Mouse (Mus musculus): ENCODE results near the gene Lrrc25. TPM values are rescaled to one million over a fixed set of nuclear protein-coding genes. Genes with fewer than 3 reads are reported as not detected.
A peak's percentile ranks its signal among the peaks of the same experiment; 100 is the strongest.

The Lrrc25 gene
- polyA plus RNA-seq, 1 experiment from 2014 or later, result 4.5 TPM

DNA sequence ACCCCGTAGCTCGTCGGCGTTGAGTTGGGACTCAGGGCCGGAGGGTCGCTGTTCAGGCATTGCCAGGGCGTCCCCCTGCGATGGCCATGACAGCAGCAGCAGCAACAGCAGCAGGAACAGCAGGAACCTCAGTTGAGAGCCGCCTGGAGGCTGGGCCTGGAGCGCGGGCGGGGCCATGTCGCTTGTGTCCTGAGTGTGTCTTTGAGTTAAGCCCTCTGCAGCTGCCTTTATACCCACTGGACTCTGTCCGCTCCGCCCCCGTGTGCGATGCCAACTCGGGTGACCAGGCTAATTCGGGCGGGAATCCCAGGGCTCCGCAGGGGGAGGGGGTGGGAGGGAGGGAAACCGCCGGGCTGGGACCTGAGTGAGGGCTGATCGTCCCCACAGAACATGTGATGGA is 15.5 kb downstream of the Lrrc25 start:
- Histone ChIP-seq H3K27ac (ENCODE audit: low read depth, low read length) (peak overlapping the region; percentile 89), H3K9me3 (ENCODE audit: control insufficient read depth, low read length) (no peaks in the 10 kb centered on the region), H3K4me1 (replicated peaks; ENCODE audit: control insufficient read depth, insufficient read depth, low read length) (peaks cover 37% of the 10 kb centered on the region), H3K27me3 (replicated peaks; ENCODE audit: control insufficient read depth, insufficient read depth, low read length) (peaks cover 9% of the 10 kb centered on the region; the same call in 1 of the 2 replicates), H3K9ac (ENCODE audit: low read depth, low read length) (peak overlapping the region; percentile 61), H3K36me3 (ENCODE audit: control insufficient read depth, insufficient read depth, low read length) (no peaks in the 10 kb centered on the region), H3K4me2 (peak overlapping the region; percentile 90), H3K4me3 (ENCODE audit: low read depth, low read length) (peak overlapping the region; percentile 59)
- 12% methylated on average over 24 of the region's 24 CpGs for WGBS
- peak; percentile 58 for DNase-seq (ENCODE audit: low spot score)
- ATAC-seq (replicated peaks; ENCODE audit: low FRiP score), result no peak

GRCm38 (mm10) chr8:70632346-70632892 is 16.5 kb downstream of the Lrrc25 start, which contains the start of gene Gdf15:
Gene Gdf15 (minus strand): TSS chr8:70632456.
- Histone ChIP-seq H3K27ac (ENCODE audit: low read depth, low read length) (peak within 1 kb of the TSS; percentile 89), H3K9me3 (ENCODE audit: control insufficient read depth, low read length) (no peaks in the 10 kb centered on the region), H3K4me1 (replicated peaks; ENCODE audit: control insufficient read depth, insufficient read depth, low read length) (peaks cover 43% of the 10 kb centered on the region), H3K9ac (ENCODE audit: low read depth, low read length) (peak within 1 kb of the TSS; percentile 61), H3K27me3 (replicated peaks; ENCODE audit: control insufficient read depth, insufficient read depth, low read length) (peaks cover 9% of the 10 kb centered on the region; the same call in 1 of the 2 replicates), H3K4me3 (ENCODE audit: low read depth, low read length) (peak within 1 kb of the TSS; percentile 59), H3K36me3 (ENCODE audit: control insufficient read depth, insufficient read depth, low read length) (no peaks in the 10 kb centered on the region), H3K4me2 (peak within 1 kb of the TSS; percentile 90)
- DNase-seq (ENCODE audit: low spot score) (no peak), ATAC-seq (replicated peaks; ENCODE audit: low FRiP score) (0 out of 2 replicates have a peak, but pooled peaks have one; percentile 4)
- 69% methylated on average over 6 of the region's 6 CpGs for WGBS

GRCm38 (mm10) chr8:70634066-70634465 is 18.1 kb downstream of the Lrrc25 start:
- Histone ChIP-seq H3K4me3 (ENCODE audit: low read depth, low read length) (no peak overlapping the region), H3K4me2 (no peak overlapping the region), H3K27me3 (replicated peaks; ENCODE audit: control insufficient read depth, insufficient read depth, low read length) (peaks cover 9% of the 10 kb centered on the region; the same call in 1 of the 2 replicates), H3K9me3 (ENCODE audit: control insufficient read depth, low read length) (no peaks in the 10 kb centered on the region), H3K27ac (ENCODE audit: low read depth, low read length) (no peak overlapping the region), H3K36me3 (ENCODE audit: control insufficient read depth, insufficient read depth, low read length) (no peaks in the 10 kb centered on the region), H3K4me1 (replicated peaks; ENCODE audit: control insufficient read depth, insufficient read depth, low read length) (peaks cover 48% of the 10 kb centered on the region), H3K9ac (ENCODE audit: low read depth, low read length) (no peak overlapping the region)
- 47% methylated on average over 6 of the region's 6 CpGs for WGBS
- DNase-seq (ENCODE audit: low spot score) (no peak), ATAC-seq (replicated peaks; ENCODE audit: low FRiP score) (no peak)

DNA sequence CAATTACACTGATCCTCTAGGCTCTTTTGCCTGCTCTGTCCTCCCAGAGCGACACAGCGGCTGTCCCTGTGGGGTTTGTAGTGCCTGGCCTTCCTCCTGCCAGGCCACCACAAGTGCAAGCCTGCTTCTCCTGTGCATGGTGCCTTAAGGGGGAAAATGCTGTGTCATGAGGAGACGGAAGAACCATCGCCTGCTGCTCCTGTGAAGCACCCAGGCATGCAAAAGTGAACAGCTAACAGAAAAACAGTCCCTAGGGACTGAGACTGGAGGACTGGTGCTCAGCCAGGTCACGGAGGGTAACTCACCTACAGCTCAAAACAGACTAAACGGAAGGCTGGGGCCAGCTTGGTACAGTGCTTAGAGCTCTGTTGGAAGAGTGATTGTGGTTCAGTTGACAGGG is 19.6 kb downstream of the Lrrc25 start:
- ATAC-seq (replicated peaks; ENCODE audit: low FRiP score), result no peak
- Histone ChIP-seq H3K4me2 (0 out of 2 replicates have a peak overlapping the region, but pooled peaks have one; percentile 12), H3K4me1 (replicated peaks; ENCODE audit: control insufficient read depth, insufficient read depth, low read length) (peaks cover 40% of the 10 kb centered on the region), H3K27ac (ENCODE audit: low read depth, low read length) (peak overlapping the region; percentile 60), H3K27me3 (replicated peaks; ENCODE audit: control insufficient read depth, insufficient read depth, low read length) (peaks cover 9% of the 10 kb centered on the region; the same call in 1 of the 2 replicates), H3K9ac (ENCODE audit: low read depth, low read length) (peak overlapping the region; percentile 54), H3K36me3 (ENCODE audit: control insufficient read depth, insufficient read depth, low read length) (no peaks in the 10 kb centered on the region), H3K9me3 (ENCODE audit: control insufficient read depth, low read length) (no peaks in the 10 kb centered on the region), H3K4me3 (ENCODE audit: low read depth, low read length) (no peak overlapping the region)
- DNase-seq (ENCODE audit: low spot score), result no peak
- WGBS, result 38% methylated on average over 6 of the region's 6 CpGs

DNA sequence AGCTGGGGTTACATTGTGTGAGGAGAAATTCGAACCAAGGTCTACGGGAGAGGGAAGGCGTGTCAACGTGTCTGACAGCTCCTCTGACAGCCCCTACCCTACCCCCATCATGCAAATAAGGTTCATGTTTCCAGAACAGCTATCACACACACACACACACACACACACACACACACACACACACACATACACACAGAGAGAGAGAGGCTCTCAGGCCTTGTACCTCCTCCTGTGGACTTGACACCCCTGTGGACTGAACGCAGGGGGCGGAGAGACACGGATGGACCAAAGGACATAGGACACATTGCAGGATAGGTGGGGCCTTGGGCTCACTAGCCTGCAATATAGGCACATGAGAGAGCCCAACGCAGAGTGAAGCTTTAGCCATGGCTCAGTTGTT is 20.9 kb downstream of the Lrrc25 start:
- H3K9me3 ChIP-seq (ENCODE audit: control insufficient read depth, low read length), result no peaks in the 10 kb centered on the region
- H3K36me3 ChIP-seq (ENCODE audit: control insufficient read depth, insufficient read depth, low read length), result no peaks in the 10 kb centered on the region
- DNase-seq (ENCODE audit: low spot score) (no peak), ATAC-seq (replicated peaks; ENCODE audit: low FRiP score) (0 out of 2 replicates have a peak, but pooled peaks have one; percentile 37)
- H3K4me3 ChIP-seq (ENCODE audit: low read depth, low read length), result no peak overlapping the region
- peak overlapping the region; percentile 1 for H3K27ac ChIP-seq (ENCODE audit: low read depth, low read length)
- H3K4me1 ChIP-seq (replicated peaks; ENCODE audit: control insufficient read depth, insufficient read depth, low read length), result peaks cover 30% of the 10 kb centered on the region
- peaks cover 4% of the 10 kb centered on the region; the same call in 1 of the 2 replicates for H3K27me3 ChIP-seq (replicated peaks; ENCODE audit: control insufficient read depth, insufficient read depth, low read length)
- no peak overlapping the region for H3K4me2 ChIP-seq
- H3K9ac ChIP-seq (ENCODE audit: low read depth, low read length), result no peak overlapping the region
- 61% methylated on average over 8 of the region's 8 CpGs for WGBS

GRCm38 (mm10) chr8:70638752-70639151 is 22.8 kb downstream of the Lrrc25 start:
- no peak overlapping the region for H3K9ac ChIP-seq (ENCODE audit: low read depth, low read length)
- H3K4me1 ChIP-seq (replicated peaks; ENCODE audit: control insufficient read depth, insufficient read depth, low read length), result peaks cover 27% of the 10 kb centered on the region
- H3K4me3 ChIP-seq (ENCODE audit: low read depth, low read length), result no peak overlapping the region
- no peak overlapping the region for H3K27ac ChIP-seq (ENCODE audit: low read depth, low read length)
- H3K27me3 ChIP-seq (replicated peaks; ENCODE audit: control insufficient read depth, insufficient read depth, low read length), result no peaks in the 10 kb centered on the region
- ATAC-seq (replicated peaks; ENCODE audit: low FRiP score), result no peak
- no peaks in the 10 kb centered on the region for H3K9me3 ChIP-seq (ENCODE audit: control insufficient read depth, low read length)
- 71% methylated on average over 9 of the region's 9 CpGs for WGBS
- no peak for DNase-seq (ENCODE audit: low spot score)
- no peak overlapping the region for H3K4me2 ChIP-seq
- H3K36me3 ChIP-seq (ENCODE audit: control insufficient read depth, insufficient read depth, low read length), result no peaks in the 10 kb centered on the region

DNA sequence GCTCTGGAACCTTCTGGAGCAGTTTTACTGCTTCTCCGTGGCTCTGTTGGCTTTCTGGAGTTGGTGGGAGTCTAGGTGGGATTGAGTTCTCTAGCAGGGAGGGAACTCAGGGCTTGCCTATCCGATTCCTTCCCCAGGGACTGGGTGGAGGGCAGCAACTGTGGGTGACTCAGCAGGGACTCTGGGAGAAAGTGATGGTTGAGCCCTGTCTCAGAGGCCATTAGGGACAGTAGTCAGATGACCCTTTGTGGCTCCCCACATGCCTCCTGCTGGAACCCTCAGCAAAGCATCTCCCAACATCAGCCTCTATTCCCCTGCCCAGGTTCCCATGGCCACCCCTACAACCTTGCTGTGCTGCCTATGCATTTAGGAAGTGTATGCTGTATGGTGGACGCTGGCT is 27.1 kb downstream of the Lrrc25 start:
- no peak for DNase-seq (ENCODE audit: low spot score)
- no peaks in the 10 kb centered on the region for H3K27me3 ChIP-seq (replicated peaks; ENCODE audit: control insufficient read depth, insufficient read depth, low read length)
- no peaks in the 10 kb centered on the region for H3K9me3 ChIP-seq (ENCODE audit: control insufficient read depth, low read length)
- peaks cover 20% of the 10 kb centered on the region for H3K4me1 ChIP-seq (replicated peaks; ENCODE audit: control insufficient read depth, insufficient read depth, low read length)
- 57% methylated on average over 3 of the region's 3 CpGs for WGBS
- no peak overlapping the region for H3K4me2 ChIP-seq
- ATAC-seq (replicated peaks; ENCODE audit: low FRiP score), result no peak
- no peak overlapping the region for H3K4me3 ChIP-seq (ENCODE audit: low read depth, low read length)
- no peaks in the 10 kb centered on the region for H3K36me3 ChIP-seq (ENCODE audit: control insufficient read depth, insufficient read depth, low read length)
- no peak overlapping the region for H3K27ac ChIP-seq (ENCODE audit: low read depth, low read length)
- no peak overlapping the region for H3K9ac ChIP-seq (ENCODE audit: low read depth, low read length)

DNA sequence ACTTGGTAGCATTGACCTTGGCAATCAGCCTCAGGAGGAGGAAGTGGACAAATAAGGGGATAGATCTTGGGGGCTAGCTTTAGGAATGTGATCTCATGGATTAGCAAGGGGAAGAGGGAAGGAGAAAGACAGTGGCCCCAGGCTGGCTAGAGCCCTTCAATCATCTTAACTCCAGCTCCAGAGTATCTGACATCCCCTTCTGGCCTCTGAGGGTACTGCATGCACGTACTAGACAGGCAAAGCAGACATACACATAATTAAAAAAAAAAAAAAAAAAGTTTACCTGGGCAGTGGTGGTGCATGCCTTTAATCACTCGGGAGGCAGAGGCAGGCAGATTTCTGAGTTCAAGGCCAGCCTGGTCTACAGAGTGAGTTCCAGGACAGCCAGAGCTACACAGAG is 28.1 kb downstream of the Lrrc25 start:
- no peak overlapping the region for H3K4me3 ChIP-seq (ENCODE audit: low read depth, low read length)
- H3K27me3 ChIP-seq (replicated peaks; ENCODE audit: control insufficient read depth, insufficient read depth, low read length), result no peaks in the 10 kb centered on the region
- peaks cover 1% of the 10 kb centered on the region for H3K36me3 ChIP-seq (ENCODE audit: control insufficient read depth, insufficient read depth, low read length)
- H3K27ac ChIP-seq (ENCODE audit: low read depth, low read length), result no peak overlapping the region
- DNase-seq (ENCODE audit: low spot score) (no peak), ATAC-seq (replicated peaks; ENCODE audit: low FRiP score) (no peak)
- peaks cover 26% of the 10 kb centered on the region for H3K4me1 ChIP-seq (replicated peaks; ENCODE audit: control insufficient read depth, insufficient read depth, low read length)
- 59% methylated on average over 2 of the region's 2 CpGs for WGBS
- H3K9me3 ChIP-seq (ENCODE audit: control insufficient read depth, low read length), result no peaks in the 10 kb centered on the region
- no peak overlapping the region for H3K9ac ChIP-seq (ENCODE audit: low read depth, low read length)
- H3K4me2 ChIP-seq, result no peak overlapping the region

Data from liver, embryonic 11.5 days (tissue).